Mouse (Mus musculus) granulocyte monocyte progenitor cell, adult 5-6 weeks (primary cell): ENCODE data around the gene Abcd3. TPM values are rescaled to one million over a fixed set of nuclear protein-coding genes. Genes with fewer than 3 reads are reported as not detected.

ENCODE experiments used
- ATAC-seq: replicated peaks from 2 replicates; pipeline ENCODE4 v1.8.0; 2016; ENCODE audit warnings: mild to moderate bottlenecking, moderate TSS enrichment, inconsistent platforms; ENCODE audit not compliant: poor library complexity, severe bottlenecking
- total RNA-seq, 2 experiments: library from RNA; stranded (forward) in 1 of 2; stranded (reverse) in 1 of 2; fragments of 200-712, 200-1000 nt in 1 of 2; fragments of >200 nt in 1 of 2; fragmentation: Nextera tagmentation in 1 of 2; gene quantifications; 2 replicates each; pipeline ENCODE4 v1.2.3; 2014 to 2017

Gene Abcd3
- total RNA-seq, 2 experiments from 2014 or later: 30.9 to 31.8 TPM

DNA sequence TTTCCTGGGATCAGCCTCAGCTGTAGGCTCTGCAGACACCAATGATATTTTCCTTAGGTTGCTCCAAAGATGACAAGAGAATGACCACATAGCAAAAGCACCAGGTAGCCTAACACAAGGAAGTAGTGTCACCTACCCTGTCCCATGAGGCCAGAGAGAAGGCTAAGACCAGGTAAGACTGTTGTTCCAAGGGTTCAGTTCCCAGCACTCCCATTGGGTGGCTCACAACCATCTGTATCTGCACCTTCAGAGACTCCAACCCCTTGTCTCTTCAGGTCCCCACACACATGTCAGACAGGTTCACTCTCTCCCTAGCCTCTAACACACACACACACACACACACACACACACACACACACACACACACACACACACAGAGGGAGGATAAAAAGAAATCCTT, 99.8 kb downstream of the Abcd3 start:
- no peak for ATAC-seq

DNA sequence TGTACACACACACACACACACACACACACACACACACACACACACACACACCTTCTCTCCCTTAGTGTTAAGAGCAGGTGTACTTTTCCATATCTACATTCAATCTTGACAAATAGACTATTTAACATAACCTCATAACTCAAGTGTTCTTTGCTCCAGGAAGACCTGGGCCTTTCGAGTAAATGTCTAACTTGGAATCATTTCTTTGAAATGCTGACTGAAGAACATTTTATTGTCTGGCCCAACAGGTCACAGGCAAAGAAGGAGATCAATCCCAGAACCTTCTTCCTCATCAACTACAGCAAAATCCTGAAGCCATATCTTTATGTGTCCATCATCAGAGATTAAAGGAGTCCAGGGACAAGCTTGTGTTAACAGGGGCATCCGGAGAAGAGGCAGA, 100.6 kb downstream of the Abcd3 start:
- ATAC-seq: no peak

- ATAC-seq: no peak
These were observed 101.3 kb downstream of the Abcd3 start for GRCm38 (mm10) chr3:121713816-121714215.

DNA sequence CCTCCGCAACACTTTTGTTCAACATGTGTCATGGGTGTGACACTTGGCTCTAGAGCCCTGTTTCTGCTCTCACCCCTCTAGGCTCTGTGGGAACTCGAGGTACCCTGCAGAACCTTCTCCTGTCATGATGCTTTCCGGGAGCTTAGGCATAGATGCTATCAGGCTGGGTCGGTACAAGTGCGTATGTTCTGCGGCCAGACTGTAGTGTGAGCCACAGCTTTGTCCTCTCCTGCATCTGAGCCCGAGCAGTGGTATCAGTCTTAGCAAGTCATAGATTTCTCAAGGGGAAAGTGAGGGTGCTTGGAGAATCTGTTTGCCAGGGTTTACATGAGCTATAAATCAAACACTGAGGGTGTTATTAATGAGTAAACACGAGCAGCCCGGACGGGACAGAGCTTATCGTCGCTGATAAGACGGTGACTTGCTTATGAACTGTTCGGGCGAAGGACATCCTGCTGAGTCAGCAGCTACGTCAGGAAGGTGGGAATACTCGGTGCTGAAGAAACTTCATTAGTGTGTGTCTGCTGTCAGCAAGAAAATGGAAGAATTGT, 101.9 kb downstream of the Abcd3 start:
- 0 out of 2 replicates have a peak, but pooled peaks have one; percentile 7 for ATAC-seq

DNA sequence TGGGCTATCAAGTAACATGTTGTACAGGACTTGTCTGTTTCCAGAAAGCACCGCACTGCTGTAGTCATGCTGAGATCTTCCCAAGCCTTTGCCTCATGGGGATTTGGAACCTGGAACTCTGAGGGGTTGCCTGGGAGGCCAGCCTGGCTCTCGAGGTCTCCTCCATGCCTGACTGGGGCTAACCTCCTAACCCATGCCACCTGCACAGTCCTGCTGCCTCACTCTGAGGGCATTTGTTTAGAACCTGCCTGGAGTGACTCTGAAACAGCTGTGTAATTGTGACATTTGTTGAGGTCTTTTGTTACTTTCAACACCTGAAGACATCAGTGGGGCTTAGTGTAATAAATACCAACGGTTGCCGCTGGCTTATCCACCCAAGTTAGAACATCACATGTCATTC, 102.9 kb downstream of the Abcd3 start:
- no peak for ATAC-seq

- no peak for ATAC-seq
These were observed 104.1 kb downstream of the Abcd3 start for GRCm38 (mm10) chr3:121710894-121711531.

Other genes with a start within 250 kb of the Abcd3 start
- not detected in 2 replicates for gene 4930432M17Rik, start 144.5 kb downstream of the Abcd3 start, total RNA-seq (2014; fragmentation: Nextera tagmentation)
- not detected in 2 replicates for gene 4930432M17Rik, start 144.5 kb downstream of the Abcd3 start, total RNA-seq (2017)
- 1.1 and 7.2 TPM in 2 replicates for gene F3, start 91.8 kb downstream of the Abcd3 start, total RNA-seq (2014; fragmentation: Nextera tagmentation)
- 0.26 and 2.3 TPM in 2 replicates for gene F3, start 91.8 kb downstream of the Abcd3 start, total RNA-seq (2017)
- 0.13 TPM in 1 of 2 replicates, not detected in the other for gene Arhgap29, start 137.2 kb upstream of the Abcd3 start, total RNA-seq (2014; fragmentation: Nextera tagmentation)
- gene Arhgap29, start 137.2 kb upstream of the Abcd3 start, total RNA-seq (2017): 0.52 and 2.9 TPM in 2 replicates
- 0.64 TPM in 1 of 2 replicates, not detected in the other for gene Abca4, start 229.1 kb upstream of the Abcd3 start, total RNA-seq (2014; fragmentation: Nextera tagmentation)
- 0.52 TPM in 1 of 2 replicates, not detected in the other for gene Abca4, start 229.1 kb upstream of the Abcd3 start, total RNA-seq (2017)